Mouse (Mus musculus): ENCODE results near the gene Ttll5. TPM values are rescaled to one million over a fixed set of nuclear protein-coding genes. Genes with fewer than 3 reads are reported as not detected.

The Ttll5 gene
- polyA plus RNA-seq, 2 experiments: 5.6 to 6.4 TPM

- no peak overlapping the region for H3K4me3 ChIP-seq (ENCODE audit: insufficient read depth in 1 of 2, low read depth in 2 of 2, low read length in 2 of 2)
- no peak overlapping the region for H3K27ac ChIP-seq
- DNase-seq (ENCODE audit: low read depth in 3 of 3, low spot score in 3 of 3) (no peak), ATAC-seq (ENCODE audit: insufficient read depth) (no peak)
- no peak overlapping the region for H3K4me2 ChIP-seq (ENCODE audit: low read depth)
- no peak overlapping the region for H3K9ac ChIP-seq (replicated peaks)
- WGBS (ENCODE audit: insufficient replicate concordance): 78% methylated on average over 6 of the region's 6 CpGs
- no peaks in the 10 kb centered on the region for H3K9me3 ChIP-seq (ENCODE audit: control insufficient read depth, low read length)
- no peaks in the 10 kb centered on the region for H3K27me3 ChIP-seq (ENCODE audit: control insufficient read depth, insufficient read depth, low read length)
- H3K36me3 ChIP-seq (replicated peaks; ENCODE audit: control insufficient read depth, insufficient read depth, low read depth): no peaks in the 10 kb centered on the region
- no peaks in the 10 kb centered on the region for H3K4me1 ChIP-seq (replicated peaks; ENCODE audit: control insufficient read depth in 2 of 2, insufficient read depth in 2 of 2, low read length in 1 of 2)
- TF ChIP-seq CTCF (IDR thresholded peaks at IDR 0.05; ENCODE audit: low read depth) (no peak), EP300 (IDR thresholded peaks at IDR 0.05; ENCODE audit: low read depth) (no peak)
Measured at GRCm38 (mm10) chr12:85956251-85956650, 131.8 kb downstream of the Ttll5 start.

GRCm38 (mm10) chr12:85958460-85958859 is 134.0 kb downstream of the Ttll5 start:
- TF ChIP-seq EP300 (IDR thresholded peaks at IDR 0.05; ENCODE audit: low read depth) (no peak), CTCF (IDR thresholded peaks at IDR 0.05; ENCODE audit: low read depth) (no peak)
- DNase-seq (ENCODE audit: low read depth in 3 of 3, low spot score in 3 of 3) (no peak), ATAC-seq (ENCODE audit: insufficient read depth) (no peak)
- WGBS (ENCODE audit: insufficient replicate concordance): 75% methylated on average over 2 of the region's 2 CpGs
- Histone ChIP-seq H3K27ac (no peak overlapping the region), H3K4me2 (ENCODE audit: low read depth) (no peak overlapping the region), H3K9ac (replicated peaks) (no peak overlapping the region), H3K9me3 (ENCODE audit: control insufficient read depth, low read length) (no peaks in the 10 kb centered on the region), H3K4me1 (replicated peaks; ENCODE audit: control insufficient read depth in 2 of 2, insufficient read depth in 2 of 2, low read length in 1 of 2) (no peaks in the 10 kb centered on the region), H3K27me3 (ENCODE audit: control insufficient read depth, insufficient read depth, low read length) (no peaks in the 10 kb centered on the region), H3K36me3 (replicated peaks; ENCODE audit: control insufficient read depth, insufficient read depth, low read depth) (no peaks in the 10 kb centered on the region), H3K4me3 (ENCODE audit: insufficient read depth in 1 of 2, low read depth in 2 of 2, low read length in 2 of 2) (no peak overlapping the region)

GRCm38 (mm10) chr12:85959822-85960501 is 135.5 kb downstream of the Ttll5 start:
- TF ChIP-seq EP300 (IDR thresholded peaks at IDR 0.05; ENCODE audit: low read depth) (no peak), CTCF (IDR thresholded peaks at IDR 0.05; ENCODE audit: low read depth) (no peak)
- no peaks in the 10 kb centered on the region for H3K9me3 ChIP-seq (ENCODE audit: control insufficient read depth, low read length)
- H3K36me3 ChIP-seq (replicated peaks; ENCODE audit: control insufficient read depth, insufficient read depth, low read depth): no peaks in the 10 kb centered on the region
- H3K4me1 ChIP-seq (replicated peaks; ENCODE audit: control insufficient read depth in 2 of 2, insufficient read depth in 2 of 2, low read length in 1 of 2): no peaks in the 10 kb centered on the region
- H3K27ac ChIP-seq: no peak overlapping the region
- no peak overlapping the region for H3K4me3 ChIP-seq (ENCODE audit: insufficient read depth in 1 of 2, low read depth in 2 of 2, low read length in 2 of 2)
- no peaks in the 10 kb centered on the region for H3K27me3 ChIP-seq (ENCODE audit: control insufficient read depth, insufficient read depth, low read length)
- H3K9ac ChIP-seq (replicated peaks): no peak overlapping the region
- ATAC-seq (ENCODE audit: insufficient read depth): no peak
- H3K4me2 ChIP-seq (ENCODE audit: low read depth): no peak overlapping the region
- DNase-seq (ENCODE audit: low read depth in 3 of 3, low spot score in 3 of 3): no peak
- WGBS (ENCODE audit: insufficient replicate concordance): 68% methylated on average over 10 of the region's 10 CpGs

GRCm38 (mm10) chr12:85960699-85961098 is 136.2 kb downstream of the Ttll5 start:
- Histone ChIP-seq H3K27me3 (ENCODE audit: control insufficient read depth, insufficient read depth, low read length) (no peaks in the 10 kb centered on the region), H3K9ac (replicated peaks) (no peak overlapping the region), H3K4me3 (ENCODE audit: insufficient read depth in 1 of 2, low read depth in 2 of 2, low read length in 2 of 2) (no peak overlapping the region), H3K9me3 (ENCODE audit: control insufficient read depth, low read length) (no peaks in the 10 kb centered on the region), H3K4me2 (ENCODE audit: low read depth) (no peak overlapping the region), H3K4me1 (replicated peaks; ENCODE audit: control insufficient read depth in 2 of 2, insufficient read depth in 2 of 2, low read length in 1 of 2) (no peaks in the 10 kb centered on the region), H3K27ac (no peak overlapping the region), H3K36me3 (replicated peaks; ENCODE audit: control insufficient read depth, insufficient read depth, low read depth) (no peaks in the 10 kb centered on the region)
- DNase-seq (ENCODE audit: low read depth in 3 of 3, low spot score in 3 of 3) (no peak), ATAC-seq (ENCODE audit: insufficient read depth) (no peak)
- WGBS (ENCODE audit: insufficient replicate concordance): 69% methylated on average over 4 of the region's 4 CpGs
- TF ChIP-seq EP300 (IDR thresholded peaks at IDR 0.05; ENCODE audit: low read depth) (no peak), CTCF (IDR thresholded peaks at IDR 0.05; ENCODE audit: low read depth) (no peak)

- no peaks in the 10 kb centered on the region for H3K36me3 ChIP-seq (replicated peaks; ENCODE audit: control insufficient read depth, insufficient read depth, low read depth)
- H3K4me1 ChIP-seq (replicated peaks; ENCODE audit: control insufficient read depth in 2 of 2, insufficient read depth in 2 of 2, low read length in 1 of 2): no peaks in the 10 kb centered on the region
- DNase-seq (ENCODE audit: low read depth in 3 of 3, low spot score in 3 of 3) (no peak), ATAC-seq (ENCODE audit: insufficient read depth) (no peak)
- 21% methylated on average over 2 of the region's 2 CpGs for WGBS (ENCODE audit: insufficient replicate concordance)
- no peak overlapping the region for H3K9ac ChIP-seq (replicated peaks)
- no peaks in the 10 kb centered on the region for H3K9me3 ChIP-seq (ENCODE audit: control insufficient read depth, low read length)
- TF ChIP-seq CTCF (IDR thresholded peaks at IDR 0.05; ENCODE audit: low read depth) (no peak), EP300 (IDR thresholded peaks at IDR 0.05; ENCODE audit: low read depth) (no peak)
- H3K4me3 ChIP-seq (ENCODE audit: insufficient read depth in 1 of 2, low read depth in 2 of 2, low read length in 2 of 2): no peak overlapping the region
- no peaks in the 10 kb centered on the region for H3K27me3 ChIP-seq (ENCODE audit: control insufficient read depth, insufficient read depth, low read length)
- no peak overlapping the region for H3K4me2 ChIP-seq (ENCODE audit: low read depth)
- no peak overlapping the region for H3K27ac ChIP-seq
Measured at GRCm38 (mm10) chr12:85963160-85963559, 138.7 kb downstream of the Ttll5 start.

Measured in liver, embryonic 14.5 days (tissue).